Mouse (Mus musculus) thymus, postnatal 36 days (tissue): ENCODE data around the gene Mapre1.

Source experiments
- DNase-seq, 2 experiments: peaks; one replicate each; pipeline ENCODE4 v3.0.0; 2022; ENCODE audit warnings: mixed read lengths in 2 of 2

Mapre1 gene

GRCm38 (mm10) chr2:153778638-153779362 lies 37.7 kb downstream of the Mapre1 start:
- DNase-seq = peak; percentile 91 to 92

GRCm38 (mm10) chr2:153779394-153779981 lies 38.4 kb downstream of the Mapre1 start, which contains the start of gene Efcab8:
Efcab8 (plus strand) TSS chr2:153779931.
- peak; percentile 70 to 71 for DNase-seq

GRCm38 (mm10) chr2:153781181-153781580 lies 40.1 kb downstream of the Mapre1 start:
- DNase-seq = no peak

- no peak for DNase-seq
Measured at GRCm38 (mm10) chr2:153784668-153785067, 43.6 kb downstream of the Mapre1 start.

- DNase-seq = no peak
Measured at GRCm38 (mm10) chr2:153793366-153793765, 52.3 kb downstream of the Mapre1 start.

- DNase-seq = peak; percentile 57 to 59
Measured at GRCm38 (mm10) chr2:153795090-153795489, 54.0 kb downstream of the Mapre1 start.

GRCm38 (mm10) chr2:153807464-153807863 lies 66.4 kb downstream of the Mapre1 start:
- DNase-seq = peak; percentile 42 to 52

- no peak for DNase-seq
Measured at GRCm38 (mm10) chr2:153808146-153808545, 67.1 kb downstream of the Mapre1 start.

GRCm38 (mm10) chr2:153808841-153809240 lies 67.8 kb downstream of the Mapre1 start:
- no peak for DNase-seq

GRCm38 (mm10) chr2:153809921-153810320 lies 68.8 kb downstream of the Mapre1 start:
- no peak for DNase-seq

- DNase-seq = no peak
Measured at GRCm38 (mm10) chr2:153822005-153822543, 81.0 kb downstream of the Mapre1 start.
